Mouse (Mus musculus) stomach, embryonic 16.5 days (tissue): ENCODE data around the gene Rmnd5a. TPM values are rescaled to one million over a fixed set of nuclear protein-coding genes. Genes with fewer than 3 reads are reported as not detected.

Source experiments
- ATAC-seq: fragments of 200-750 bp; cut with Nextera tagmentation; 2 replicates; pipeline ENCODE4 v1.8.0; 2017; ENCODE audit warnings: moderate number of reproducible peaks, moderate TSS enrichment; ENCODE audit not compliant: insufficient read depth, low FRiP score
- H3K27ac ChIP-seq: fragments of 300-500 bp; sonication (generic); 2 replicates; pipeline ENCODE4 v1.5.1; 2014; ENCODE audit warnings: low read length
- H3K27me3 ChIP-seq: fragments of 300-500 bp; sonication (generic); 2 replicates; pipeline ENCODE4 v1.6.1; 2014; ENCODE audit warnings: low read length, control low read depth, mixed read lengths; ENCODE audit not compliant: control insufficient read depth, insufficient read depth
- H3K36me3 ChIP-seq: fragments of 300-500 bp; sonication (generic); 2 replicates; pipeline ENCODE4 v1.6.1; 2014; ENCODE audit warnings: low read length; ENCODE audit not compliant: control insufficient read depth, insufficient read depth
- H3K4me1 ChIP-seq: fragments of 300-500 bp; sonication (generic); 2 replicates; pipeline ENCODE4 v1.6.1; 2014; ENCODE audit warnings: low read length, control low read depth, mixed read lengths; ENCODE audit not compliant: control insufficient read depth, insufficient read depth
- H3K4me2 ChIP-seq: fragments of 300-500 bp; sonication (generic); 2 replicates; pipeline ENCODE4 v1.6.1; 2014; ENCODE audit warnings: low read depth, low read length, mixed read lengths
- H3K4me3 ChIP-seq: fragments of 300-500 bp; sonication (generic); replicated peaks from 2 replicates; pipeline ENCODE4 v1.5.1; 2014; ENCODE audit warnings: mild to moderate bottlenecking, low read length
- H3K9ac ChIP-seq: fragments of 300-500 bp; sonication (generic); 2 replicates; pipeline ENCODE4 v1.6.1; 2014; ENCODE audit warnings: low read length
- H3K9me3 ChIP-seq: fragments of 300-500 bp; sonication (generic); replicated peaks from 2 replicates; pipeline ENCODE4 v1.6.1; 2016; ENCODE audit warnings: low read length, control low read depth; ENCODE audit not compliant: control insufficient read depth
- WGBS: fragments of 180-500 bp; shearing (Covaris S2); extraction: QIAGEN DNeasy Blood & Tissue Kit; methylation state at CpG from one replicate; pipeline ENCODE4 v1.1.7; 2014; 5-methylcytosine and 5-hydroxymethylcytosine counted together
- polyA plus RNA-seq: library from polyadenylated mRNA; unstranded; fragments of >200 nt; fragmentation: Nextera tagmentation; extraction: Ambion mirVana; gene quantifications from 2 replicates; pipeline ENCODE4 v1.2.1, GENCODE M21; 2015

Gene Rmnd5a
- polyA plus RNA-seq, 1 experiment from 2014 or later, result 9.5 TPM

DNA sequence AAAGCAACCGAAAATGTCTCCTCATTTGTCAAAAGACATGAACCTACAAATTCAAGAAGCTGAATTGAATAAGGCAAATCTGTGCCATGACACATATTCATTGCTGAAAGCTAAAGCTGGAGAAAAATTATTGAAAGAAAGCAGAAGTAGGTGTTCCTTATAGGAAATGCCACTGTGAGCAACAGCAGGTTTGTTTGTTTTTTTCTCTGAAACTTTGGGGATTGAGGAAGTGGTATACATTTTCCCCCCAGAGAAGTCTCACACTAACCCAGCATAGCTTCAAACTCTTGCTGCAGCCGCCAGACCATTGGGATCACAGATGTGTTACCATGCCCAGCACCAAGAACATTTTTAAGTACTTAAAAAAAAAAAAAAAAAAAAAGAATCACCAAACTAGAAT lies 12.4 kb upstream of the Rmnd5a start:
- ATAC-seq, result no peak
- H3K9ac ChIP-seq, result no peak overlapping the region
- no peaks in the 10 kb centered on the region for H3K4me1 ChIP-seq
- no peak overlapping the region for H3K4me2 ChIP-seq
- no peaks in the 10 kb centered on the region for H3K36me3 ChIP-seq
- WGBS, result 61% methylated on average over 2 of the region's 2 CpGs
- no peaks in the 10 kb centered on the region for H3K9me3 ChIP-seq
- H3K4me3 ChIP-seq, result no peak overlapping the region
- no peak overlapping the region for H3K27ac ChIP-seq
- no peaks in the 10 kb centered on the region for H3K27me3 ChIP-seq

DNA sequence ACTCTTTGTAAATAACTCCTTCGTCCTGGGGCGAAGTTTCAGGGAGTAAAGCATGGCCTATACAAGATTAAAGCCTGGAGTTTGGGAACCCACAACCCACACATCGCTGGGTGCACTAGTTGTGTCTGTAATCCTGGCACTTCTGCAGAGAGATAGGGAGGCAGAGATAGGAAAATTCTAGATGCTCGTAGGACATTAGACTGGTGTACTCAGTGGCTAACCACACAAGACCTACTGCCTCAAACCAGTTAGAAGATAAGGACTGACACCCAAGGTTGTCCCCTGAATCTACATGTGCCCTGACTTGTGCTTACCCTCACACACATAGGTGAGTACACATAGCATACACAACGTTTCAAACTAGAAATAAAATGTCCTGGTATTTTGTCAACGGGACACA lies 5.1 kb upstream of the Rmnd5a start:
- no peak for ATAC-seq
- Histone ChIP-seq H3K9ac (no peak overlapping the region), H3K27ac (no peak overlapping the region), H3K9me3 (0 out of 2 replicates have a peak, but pooled peaks cover 4% of the 10 kb centered on the region), H3K27me3 (no peaks in the 10 kb centered on the region), H3K4me2 (no peak overlapping the region), H3K36me3 (no peaks in the 10 kb centered on the region), H3K4me1 (peaks cover 7% of the 10 kb centered on the region; the same call in 1 of the 2 replicates), H3K4me3 (no peak overlapping the region)
- WGBS, result 79% methylated on average over 6 of the region's 6 CpGs

DNA sequence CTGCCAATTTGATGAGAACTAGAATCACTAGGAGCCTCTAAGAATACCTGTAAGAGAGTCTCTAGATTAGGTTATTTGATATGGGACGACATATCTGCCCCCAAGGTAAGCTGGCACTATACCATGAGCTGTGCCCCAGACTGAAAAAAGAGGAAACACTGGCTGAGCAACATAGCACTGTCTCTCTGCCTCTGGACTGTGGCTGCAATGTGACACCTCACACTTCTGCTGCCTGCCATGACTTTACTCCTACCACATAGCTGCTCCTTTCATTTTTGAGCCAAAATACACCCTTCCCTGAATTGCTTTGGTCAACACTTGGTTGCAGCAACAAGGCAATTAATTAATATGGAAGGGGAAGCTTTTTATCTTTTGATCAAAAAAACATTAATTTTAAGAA lies 4.3 kb upstream of the Rmnd5a start:
- WGBS, result 52% methylated on average over 1 of the region's 1 CpGs
- Histone ChIP-seq H3K9me3 (0 out of 2 replicates have a peak, but pooled peaks cover 4% of the 10 kb centered on the region), H3K4me2 (no peak overlapping the region), H3K36me3 (no peaks in the 10 kb centered on the region), H3K4me1 (peaks cover 7% of the 10 kb centered on the region; the same call in 1 of the 2 replicates), H3K27me3 (no peaks in the 10 kb centered on the region), H3K4me3 (no peak overlapping the region), H3K27ac (no peak overlapping the region), H3K9ac (no peak overlapping the region)
- ATAC-seq, result no peak

DNA sequence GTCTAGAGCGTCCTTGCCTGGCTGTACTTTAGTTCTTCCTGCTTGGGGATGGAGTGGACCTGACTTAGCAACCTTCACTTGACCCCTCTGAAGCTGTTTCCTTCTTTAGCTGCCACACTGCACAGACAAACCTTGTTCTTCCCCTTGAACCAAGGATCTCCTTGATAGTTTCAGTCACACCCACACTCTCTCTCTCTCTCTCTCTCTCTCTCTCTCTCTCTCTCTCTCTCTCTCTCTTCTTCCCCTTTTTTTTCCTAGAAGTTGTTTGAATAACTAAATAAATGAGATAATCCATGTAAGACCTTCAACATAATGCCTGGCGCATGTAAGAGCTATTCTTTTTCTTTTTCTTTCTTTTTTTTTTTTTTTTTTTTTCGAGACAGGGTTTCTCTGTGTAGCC lies 1.7 kb upstream of the Rmnd5a start:
- H3K4me1 ChIP-seq, result peaks cover 23% of the 10 kb centered on the region
- H3K36me3 ChIP-seq, result no peaks in the 10 kb centered on the region
- H3K4me2 ChIP-seq, result no peak overlapping the region
- no peak overlapping the region for H3K9ac ChIP-seq
- H3K27me3 ChIP-seq, result no peaks in the 10 kb centered on the region
- H3K4me3 ChIP-seq, result no peak overlapping the region
- no peak overlapping the region for H3K27ac ChIP-seq
- ATAC-seq, result no peak
- 84% methylated on average over 2 of the region's 3 CpGs for WGBS
- 0 out of 2 replicates have a peak, but pooled peaks cover 4% of the 10 kb centered on the region for H3K9me3 ChIP-seq

DNA sequence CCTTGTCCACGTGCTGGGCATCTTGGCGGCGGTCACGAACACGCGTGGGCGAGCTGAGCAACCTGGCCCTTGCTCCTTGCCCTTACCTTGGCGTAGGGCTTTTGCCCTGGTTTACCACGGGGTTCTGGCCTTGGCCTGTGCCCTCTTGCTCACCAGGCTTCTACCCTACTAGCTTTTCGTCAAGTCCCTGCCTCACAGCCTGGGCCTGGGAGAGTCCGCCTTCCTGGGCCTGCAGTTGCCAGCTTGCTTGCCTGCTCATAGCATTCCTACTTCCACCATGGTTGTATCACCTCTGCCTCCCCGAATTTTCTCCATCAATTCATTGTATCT lies 779 bp upstream of the Rmnd5a start:
- peak overlapping the region; percentile 72 for H3K4me2 ChIP-seq
- whole genome bisulfite sequencing, result 5% methylated on average over 12 of the region's 12 CpGs
- 0 out of 2 replicates have a peak, but pooled peaks have one; percentile 0 for ATAC-seq
- peak overlapping the region; percentile 95 for H3K27ac ChIP-seq
- H3K27me3 ChIP-seq, result no peaks in the 10 kb centered on the region
- peaks cover 23% of the 10 kb centered on the region for H3K4me1 ChIP-seq
- H3K9me3 ChIP-seq, result 0 out of 2 replicates have a peak, but pooled peaks cover 4% of the 10 kb centered on the region
- no peaks in the 10 kb centered on the region for H3K36me3 ChIP-seq
- H3K4me3 ChIP-seq, result peak overlapping the region; percentile 60
- H3K9ac ChIP-seq, result peak overlapping the region; percentile 76

- peaks cover 23% of the 10 kb centered on the region for H3K4me1 ChIP-seq
- H3K27me3 ChIP-seq, result no peaks in the 10 kb centered on the region
- peak overlapping the region; percentile 95 for H3K9ac ChIP-seq
- H3K27ac ChIP-seq, result peak overlapping the region; percentile 93
- WGBS, result under 1% methylated on average over 41 of the region's 47 CpGs
- no peaks in the 10 kb centered on the region for H3K36me3 ChIP-seq
- peak; percentile 15; the same call in 1 of the 2 replicates for ATAC-seq
- 0 out of 2 replicates have a peak, but pooled peaks cover 4% of the 10 kb centered on the region for H3K9me3 ChIP-seq
- peak overlapping the region; percentile 96 for H3K4me3 ChIP-seq
- H3K4me2 ChIP-seq, result peak overlapping the region; percentile 83
Measured at GRCm38 (mm10) chr6:71440217-71440491, 283 bp downstream of the Rmnd5a start.

DNA sequence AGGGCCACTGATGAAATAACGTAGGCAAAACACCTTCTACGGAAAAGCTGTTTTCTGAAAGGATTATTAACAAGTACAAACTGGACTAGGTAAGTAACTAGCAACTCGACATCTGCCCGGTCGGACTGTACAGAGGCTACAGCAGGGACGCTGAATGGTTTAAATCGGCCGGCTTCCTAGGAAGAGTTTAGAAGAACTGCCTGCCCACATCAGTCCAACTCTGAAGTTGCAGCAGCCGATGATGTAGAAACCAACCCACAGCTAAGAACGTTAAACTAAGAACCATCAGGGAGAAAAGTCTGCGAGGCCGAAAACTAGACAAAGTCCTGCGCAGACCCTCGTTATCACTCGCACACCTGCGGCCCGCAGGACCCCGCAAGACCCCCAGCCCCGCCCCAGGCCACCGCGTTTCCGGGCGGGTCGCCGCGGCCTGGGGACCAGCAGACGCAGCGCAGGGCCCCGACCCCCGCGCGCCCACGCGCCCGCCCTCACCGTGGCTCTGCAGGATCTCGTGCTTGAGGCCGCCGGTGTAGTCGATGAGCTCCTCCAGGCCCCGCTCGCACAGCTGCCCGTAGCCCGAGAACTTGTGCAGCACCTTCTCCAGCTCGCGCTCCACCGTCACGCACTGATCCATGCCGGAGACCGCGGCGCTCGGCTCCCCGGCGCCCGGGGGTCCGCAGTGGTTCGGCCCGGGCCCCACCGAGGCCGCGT lies 776 bp downstream of the Rmnd5a start:
- Histone ChIP-seq H3K36me3 (no peaks in the 10 kb centered on the region), H3K9ac (peak overlapping the region; percentile 95), H3K4me2 (peak overlapping the region; percentile 83), H3K9me3 (0 out of 2 replicates have a peak, but pooled peaks cover 4% of the 10 kb centered on the region), H3K4me3 (peak overlapping the region; percentile 96), H3K4me1 (peaks cover 23% of the 10 kb centered on the region), H3K27me3 (no peaks in the 10 kb centered on the region), H3K27ac (peak overlapping the region; percentile 93)
- under 1% methylated on average over 61 of the region's 62 CpGs for WGBS
- no peak for ATAC-seq

GRCm38 (mm10) chr6:71438070-71438469 lies 2.4 kb downstream of the Rmnd5a start:
- 62% methylated on average over 1 of the region's 1 CpGs for WGBS
- no peak for ATAC-seq
- H3K4me1 ChIP-seq, result peaks cover 23% of the 10 kb centered on the region
- no peak overlapping the region for H3K27ac ChIP-seq
- no peaks in the 10 kb centered on the region for H3K36me3 ChIP-seq
- H3K4me2 ChIP-seq, result peak overlapping the region; percentile 25
- H3K9ac ChIP-seq, result no peak overlapping the region
- 0 out of 2 replicates have a peak, but pooled peaks cover 2% of the 10 kb centered on the region for H3K9me3 ChIP-seq
- H3K27me3 ChIP-seq, result no peaks in the 10 kb centered on the region
- 0 out of 2 replicates have a peak overlapping the region, but pooled peaks have one; percentile 1 for H3K4me3 ChIP-seq

DNA sequence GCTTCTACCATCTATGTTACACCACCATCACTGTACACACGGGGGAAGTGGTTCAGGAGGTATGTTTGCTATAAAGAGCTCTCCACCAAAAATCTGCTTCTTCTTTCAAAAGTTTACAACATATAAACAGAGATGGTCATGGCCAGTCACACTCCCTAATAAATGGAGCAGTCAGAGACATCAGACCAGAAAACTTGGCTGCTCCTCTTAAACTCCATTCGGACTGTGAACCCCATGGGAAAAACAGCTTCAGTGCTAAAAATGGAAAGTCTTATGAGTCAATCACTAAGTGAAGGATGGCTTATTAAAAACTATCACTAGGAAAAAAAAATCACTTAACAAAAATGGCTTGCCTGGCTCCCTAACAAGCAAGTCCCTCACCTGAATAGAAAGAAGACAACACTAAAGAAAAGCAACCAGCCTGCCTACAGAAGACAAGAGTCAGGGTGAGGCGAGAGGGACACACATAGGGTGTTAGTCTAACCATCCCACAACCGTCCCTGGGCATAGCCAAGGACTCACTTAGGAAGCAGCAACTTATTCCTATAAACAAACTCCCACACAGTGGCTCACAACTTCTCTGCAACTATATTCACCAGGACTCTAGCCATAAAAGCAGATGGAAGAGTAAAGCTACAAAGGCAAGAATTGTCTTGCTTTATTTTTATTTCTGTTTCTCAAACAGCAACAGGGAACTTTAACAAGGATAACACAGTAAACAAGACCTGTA lies 12.3 kb downstream of the Rmnd5a start:
- no peak for ATAC-seq
- peaks cover 5% of the 10 kb centered on the region; the same call in 1 of the 2 replicates for H3K36me3 ChIP-seq
- H3K27ac ChIP-seq, result no peak overlapping the region
- no peak overlapping the region for H3K4me3 ChIP-seq
- no peaks in the 10 kb centered on the region for H3K27me3 ChIP-seq
- H3K4me2 ChIP-seq, result no peak overlapping the region
- WGBS, result 74% methylated on average over 4 of the region's 4 CpGs
- no peaks in the 10 kb centered on the region for H3K9me3 ChIP-seq
- no peaks in the 10 kb centered on the region for H3K4me1 ChIP-seq
- H3K9ac ChIP-seq, result no peak overlapping the region
